Mouse (Mus musculus): Measurements from ENCODE around the gene Rbm19. TPM values are rescaled to one million over a fixed set of nuclear protein-coding genes. Genes with fewer than 3 reads are reported as not detected.
"Not testable (repeated sequence)": the region's sequence is repeated elsewhere in the genome, so short reads cannot be mapped to it uniquely, and the experiment has no call there.

The Rbm19 gene
- total RNA-seq (2022), result 10 to 100 TPM; 25.8 to 27.7 (median 27.3) TPM

GRCm38 (mm10) chr5:120116261-120117050 is at the start of gene Rbm19:
Gene Rbm19, plus strand, starts transcription at chr5:120116465.
- peak; percentile 88 for DNase-seq

- no peak for DNase-seq
These were observed 49.0 kb upstream of the Rbm19 start for GRCm38 (mm10) chr5:120067266-120067665.

- DNase-seq, result no peak
These were observed 42.2 kb upstream of the Rbm19 start for GRCm38 (mm10) chr5:120074101-120074500.

- DNase-seq, result no peak
These were observed 36.2 kb upstream of the Rbm19 start for GRCm38 (mm10) chr5:120080027-120080426.

- no peak for DNase-seq
These were observed 35.8 kb upstream of the Rbm19 start for GRCm38 (mm10) chr5:120080468-120080867.

GRCm38 (mm10) chr5:120088561-120088960 is 27.7 kb upstream of the Rbm19 start:
- DNase-seq, result peak; percentile 64

GRCm38 (mm10) chr5:120094602-120095001 is 21.7 kb upstream of the Rbm19 start:
- peak; percentile 12 for DNase-seq

GRCm38 (mm10) chr5:120097042-120097441 is 19.2 kb upstream of the Rbm19 start:
- no peak for DNase-seq

GRCm38 (mm10) chr5:120100814-120101213 is 15.5 kb upstream of the Rbm19 start:
- no peak for DNase-seq

GRCm38 (mm10) chr5:120102097-120102496 is 14.2 kb upstream of the Rbm19 start:
- no peak for DNase-seq

GRCm38 (mm10) chr5:120102732-120103131 is 13.5 kb upstream of the Rbm19 start:
- no peak for DNase-seq

- DNase-seq, result no peak
These were observed 12.8 kb upstream of the Rbm19 start for GRCm38 (mm10) chr5:120103458-120103857.

GRCm38 (mm10) chr5:120106424-120107073 is 9.7 kb upstream of the Rbm19 start:
- DNase-seq, result no peak

GRCm38 (mm10) chr5:120114361-120114760 is 1.9 kb upstream of the Rbm19 start:
- no peak for DNase-seq

- DNase-seq, result not testable (repeated sequence)
These were observed 896 bp downstream of the Rbm19 start for GRCm38 (mm10) chr5:120117161-120117560.

GRCm38 (mm10) chr5:120124881-120125690 is 8.8 kb downstream of the Rbm19 start:
- no peak for DNase-seq

GRCm38 (mm10) chr5:120127641-120128040 is 11.4 kb downstream of the Rbm19 start:
- DNase-seq, result no peak

- DNase-seq, result no peak
These were observed 12.2 kb downstream of the Rbm19 start for GRCm38 (mm10) chr5:120128511-120128910.

GRCm38 (mm10) chr5:120129070-120129469 is 12.8 kb downstream of the Rbm19 start:
- DNase-seq, result no peak

- DNase-seq, result no peak
These were observed 13.5 kb downstream of the Rbm19 start for GRCm38 (mm10) chr5:120129761-120130160.

GRCm38 (mm10) chr5:120130163-120130562 is 13.9 kb downstream of the Rbm19 start:
- peak; percentile 72 for DNase-seq

GRCm38 (mm10) chr5:120131600-120131999 is 15.3 kb downstream of the Rbm19 start:
- no peak for DNase-seq

GRCm38 (mm10) chr5:120134000-120134399 is 17.7 kb downstream of the Rbm19 start:
- no peak for DNase-seq
